Mouse (Mus musculus) heart, adult 2 months (tissue): ENCODE data around the gene 5430427O19Rik.

Experiments
- CTCF ChIP-seq: fragments of 200-600 bp; IDR thresholded peaks from 2 replicates; pipeline ENCODE4 v1.8.1; 2022; ENCODE audit warnings: antibody characterized with exemption, mild to moderate bottlenecking, moderate library complexity
- EP300 ChIP-seq: fragments of 200-500 bp; IDR thresholded peaks from 2 replicates; pipeline ENCODE4 v1.6.1; 2011; ENCODE audit warnings: low read depth, low read length, control low read depth; ENCODE audit not compliant: insufficient read depth
- POLR2A ChIP-seq: fragments of 200-500 bp; IDR thresholded peaks from 2 replicates; pipeline ENCODE4 v1.6.1; 2011; ENCODE audit warnings: mild to moderate bottlenecking, low read depth, low read length, control low read depth; ENCODE audit not compliant: insufficient read depth

GRCm38 (mm10) chrX:85919034-85919433 is 48.9 kb downstream of the 5430427O19Rik start:
- TF ChIP-seq CTCF (peak; percentile 67), POLR2A (no peak), EP300 (no peak)
